Mouse (Mus musculus) cerebellum, adult 2 months (tissue): ENCODE results near the gene Fpr2. TPM values are rescaled to one million over a fixed set of nuclear protein-coding genes. Genes with fewer than 3 reads are reported as not detected.
"Not testable (repeated sequence)": the region's sequence is repeated elsewhere in the genome, so short reads cannot be mapped to it uniquely, and the experiment has no call there.

Source experiments
- DNase-seq, 2 experiments: peaks; one replicate each; pipeline ENCODE4 v3.0.0; 2021
- H3K27ac ChIP-seq: fragments of 200-500 bp; 2 replicates; pipeline ENCODE4 v1.5.1; 2012; ENCODE audit warnings: low read length, control low read depth, inconsistent platforms; ENCODE audit not compliant: insufficient read depth
- H3K27me3 ChIP-seq: fragments of 200-500 bp; 2 replicates; pipeline ENCODE4 v1.6.1; 2012; ENCODE audit warnings: inconsistent platforms, mild to moderate bottlenecking, low read length, moderate library complexity; ENCODE audit not compliant: control insufficient read depth, insufficient read depth
- H3K4me1 ChIP-seq: fragments of 200-500 bp; 2 replicates; pipeline ENCODE4 v1.6.1; 2011; ENCODE audit warnings: low read length; ENCODE audit not compliant: control insufficient read depth, insufficient read depth
- H3K4me3 ChIP-seq: fragments of 200-500 bp; replicated peaks from 2 replicates; pipeline ENCODE3; 2011; ENCODE audit warnings: mild to moderate bottlenecking, low read depth, low read length, control low read depth; ENCODE audit not compliant: insufficient read depth
- CTCF ChIP-seq: fragments of 200-500 bp; IDR thresholded peaks from 2 replicates; pipeline ENCODE4 v1.5.1; 2011; ENCODE audit warnings: low read depth, mild to moderate bottlenecking, control low read depth, low read length, moderate library complexity, borderline replicate concordance; ENCODE audit not compliant: insufficient read depth
- POLR2A ChIP-seq: fragments of 200-500 bp; IDR thresholded peaks from 2 replicates; pipeline ENCODE4 v1.6.1; 2011; ENCODE audit warnings: low read length, control low read depth, borderline replicate concordance; ENCODE audit not compliant: insufficient read depth
- WGBS: fragments of 180-500 bp; shearing (Covaris S2); methylation state at CpG from one replicate; pipeline ENCODE4 v1.1.7; 2018; 5-methylcytosine and 5-hydroxymethylcytosine counted together
- polyA plus RNA-seq: library from polyadenylated mRNA; depleted of rRNA; stranded (reverse); fragments of >200 nt; gene quantifications from 2 replicates; pipeline ENCODE4 v1.2.3, GENCODE M21; 2012; rRNA removed

Gene Fpr2
- polyA plus RNA-seq, 1 experiment = 1.0 TPM

GRCm38 (mm10) chr17:17896039-17896438 lies 8.4 kb downstream of the Fpr2 start:
- TF ChIP-seq POLR2A (no peak), CTCF (peak; percentile 33; the same call in 1 of the 2 replicates)
- Histone ChIP-seq H3K4me1 (no peaks in the 10 kb centered on the region), H3K4me3 (no peak overlapping the region), H3K27me3 (no peaks in the 10 kb centered on the region), H3K27ac (no peak overlapping the region)
- DNase-seq = peak in 1 of 2 experiments; percentile 41
- 1% methylated on average over 4 of the region's 4 CpGs for WGBS

- Histone ChIP-seq H3K4me1 (no peaks in the 10 kb centered on the region), H3K27ac (no peak overlapping the region), H3K4me3 (no peak overlapping the region), H3K27me3 (no peaks in the 10 kb centered on the region)
- TF ChIP-seq CTCF (no peak), POLR2A (no peak)
- 79% methylated on average over 2 of the region's 2 CpGs for WGBS
- no peak for DNase-seq
Measured at GRCm38 (mm10) chr17:17899268-17899667, 11.6 kb downstream of the Fpr2 start.

- DNase-seq = no peak
- Histone ChIP-seq H3K4me1 (no peaks in the 10 kb centered on the region), H3K27me3 (no peaks in the 10 kb centered on the region), H3K4me3 (no peak overlapping the region), H3K27ac (no peak overlapping the region)
- TF ChIP-seq CTCF (no peak), POLR2A (no peak)
- WGBS = 86% methylated on average over 1 of the region's 1 CpGs
Measured at GRCm38 (mm10) chr17:17900768-17901167, 13.1 kb downstream of the Fpr2 start.

- TF ChIP-seq POLR2A (peak; percentile 56), CTCF (no peak)
- 16% methylated on average over 51 of the region's 51 CpGs for WGBS
- no peaks in the 10 kb centered on the region for H3K27me3 ChIP-seq
- peak; percentile 82 to 86 for DNase-seq
- H3K27ac ChIP-seq = peak overlapping the region; percentile 44; the same call in 1 of the 2 replicates
- H3K4me3 ChIP-seq = peak overlapping the region; percentile 67
- H3K4me1 ChIP-seq = no peaks in the 10 kb centered on the region; the same call in 1 of the 2 replicates
Measured at GRCm38 (mm10) chr17:17909636-17910421, 22.2 kb downstream of the Fpr2 start.

GRCm38 (mm10) chr17:17912618-17913017 lies 25.0 kb downstream of the Fpr2 start:
- H3K27ac ChIP-seq, H3K4me3 ChIP-seq, H3K4me1 ChIP-seq, H3K27me3 ChIP-seq, DNase-seq: not testable (repeated sequence)
- 87% methylated on average over 8 of the region's 8 CpGs for WGBS

GRCm38 (mm10) chr17:17917376-17917775 lies 29.8 kb downstream of the Fpr2 start:
- TF ChIP-seq CTCF (no peak), POLR2A (no peak)
- Histone ChIP-seq H3K4me1 (no peaks in the 10 kb centered on the region), H3K27me3 (no peaks in the 10 kb centered on the region), H3K27ac (no peak overlapping the region), H3K4me3 (no peak overlapping the region)
- DNase-seq = no peak
- WGBS = 90% methylated on average over 1 of the region's 1 CpGs

GRCm38 (mm10) chr17:17917782-17918181 lies 30.2 kb downstream of the Fpr2 start:
- Histone ChIP-seq H3K4me1 (no peaks in the 10 kb centered on the region), H3K27ac (no peak overlapping the region), H3K4me3 (no peak overlapping the region), H3K27me3 (no peaks in the 10 kb centered on the region)
- DNase-seq = no peak
- no peak for TF ChIP-seq POLR2A
- TF ChIP-seq CTCF = no peak

Other genes starting within 250 kb of the Fpr2 start
- 0.03 TPM in 1 of 2 replicates, not detected in the other for gene Vmn2r90, start 184.1 kb upstream of the Fpr2 start, polyA plus RNA-seq
- 132 and 138 TPM in 2 replicates for gene Spaca6, start 60.7 kb upstream of the Fpr2 start, polyA plus RNA-seq
- 0.78 and 0.93 TPM in 2 replicates for gene Has1, start 32.6 kb upstream of the Fpr2 start, polyA plus RNA-seq
- not detected in 2 replicates for gene Fpr1, start 3.9 kb upstream of the Fpr2 start, polyA plus RNA-seq
- gene Fpr3, start within 50 bp of the Fpr2 start, polyA plus RNA-seq = not detected in 2 replicates
- gene Fpr-rs4, start 133.9 kb downstream of the Fpr2 start, polyA plus RNA-seq = not detected in 2 replicates
- gene Vmn2r124, start 161.6 kb downstream of the Fpr2 start, polyA plus RNA-seq = not detected in 2 replicates
- not detected in 2 replicates for gene Vmn2r91, start 197.2 kb downstream of the Fpr2 start, polyA plus RNA-seq